Mouse (Mus musculus) testis, postnatal 10 days (tissue): ENCODE data around the gene Kif5c.

ENCODE experiments used
- DNase-seq: peaks from one replicate; pipeline ENCODE4 v3.0.0; 2021; ENCODE audit warnings: low spot score

Gene Kif5c

GRCm38 (mm10) chr2:49621234-49621633, 2.1 kb downstream of the Kif5c start:
- no peak for DNase-seq

- DNase-seq: no peak
Observed at GRCm38 (mm10) chr2:49625581-49625980, 6.5 kb downstream of the Kif5c start.

DNA sequence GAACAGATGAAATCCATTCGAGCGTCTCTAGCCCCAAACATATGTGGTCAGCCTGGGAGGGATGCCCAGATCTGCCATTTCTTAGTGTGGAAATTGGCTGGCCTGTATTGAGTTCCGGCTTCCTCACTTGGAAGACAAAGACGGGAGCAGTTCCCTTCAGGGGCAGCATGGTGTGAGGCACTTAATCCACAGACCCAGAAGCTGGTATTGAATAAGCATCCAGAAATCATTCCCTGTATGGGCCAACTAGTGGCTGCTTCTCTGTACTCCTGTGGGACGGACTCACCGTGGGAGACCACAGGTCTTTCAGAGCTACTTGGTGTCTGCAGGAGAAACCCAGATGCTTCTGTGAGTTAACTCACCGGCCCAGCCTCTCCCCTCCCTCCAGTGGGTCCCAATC, 8.5 kb downstream of the Kif5c start:
- no peak for DNase-seq

GRCm38 (mm10) chr2:49628094-49628705, 9.1 kb downstream of the Kif5c start:
- DNase-seq: no peak

DNA sequence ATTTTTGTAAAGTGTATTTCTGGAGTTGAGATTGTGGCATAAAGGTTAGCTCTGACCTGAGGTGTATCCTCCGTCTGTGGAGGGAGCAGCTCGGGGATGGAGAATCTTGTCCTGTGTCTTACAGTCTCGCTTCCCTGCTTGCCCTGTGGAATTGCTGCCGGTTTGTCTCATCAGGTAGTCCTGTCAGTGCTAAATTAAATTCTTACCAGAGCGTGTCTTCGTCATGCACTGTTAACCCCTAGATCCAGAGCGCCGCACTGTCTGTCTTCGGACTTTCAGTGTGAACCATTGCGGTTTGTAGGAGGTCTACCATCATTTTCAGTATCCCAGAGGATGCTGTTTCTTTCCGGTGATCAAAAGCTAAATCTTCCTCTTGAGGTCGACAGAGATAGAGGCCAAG, 10.1 kb downstream of the Kif5c start:
- no peak for DNase-seq

DNA sequence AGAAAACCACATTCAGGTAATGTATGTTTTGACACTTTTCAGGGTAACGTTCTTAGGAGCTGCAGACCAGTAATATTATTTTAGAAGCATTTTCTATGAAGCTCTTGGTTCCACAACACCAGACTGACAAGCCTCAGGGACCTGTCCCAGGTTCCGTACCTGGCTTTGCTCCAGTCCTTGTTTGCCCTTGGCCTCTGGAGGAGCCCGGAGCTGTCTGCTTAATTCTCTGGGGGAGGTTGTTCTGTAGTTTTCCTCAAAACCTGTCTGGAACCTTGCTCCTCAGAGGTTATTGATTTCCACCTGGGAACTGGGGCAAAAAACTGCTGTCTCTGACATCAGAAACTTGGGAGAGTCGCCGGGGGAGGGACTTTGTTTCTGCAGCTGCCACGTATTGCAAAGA, 11.5 kb downstream of the Kif5c start:
- DNase-seq: no peak

DNA sequence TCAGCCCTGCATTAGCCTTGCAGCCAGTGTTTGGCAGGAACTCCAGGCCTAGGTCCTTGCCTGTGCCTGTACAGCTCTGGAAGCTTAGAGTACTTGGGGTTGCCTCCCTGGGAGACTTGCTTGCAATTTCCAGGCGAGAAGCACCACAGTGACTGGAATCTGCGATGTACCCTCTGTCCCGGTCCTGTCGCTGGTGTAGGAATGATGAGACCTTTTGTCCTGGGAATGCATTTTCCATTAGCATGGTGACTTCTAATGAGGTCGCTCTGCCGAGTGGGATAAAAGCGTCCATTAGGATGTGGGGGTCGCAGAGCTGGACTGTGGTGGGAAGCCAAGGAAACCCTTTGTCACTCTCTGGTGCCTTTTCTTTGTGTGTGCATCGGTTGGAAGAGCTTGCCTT, 14.1 kb downstream of the Kif5c start:
- no peak for DNase-seq

GRCm38 (mm10) chr2:49642761-49643160, 23.7 kb downstream of the Kif5c start:
- no peak for DNase-seq

DNA sequence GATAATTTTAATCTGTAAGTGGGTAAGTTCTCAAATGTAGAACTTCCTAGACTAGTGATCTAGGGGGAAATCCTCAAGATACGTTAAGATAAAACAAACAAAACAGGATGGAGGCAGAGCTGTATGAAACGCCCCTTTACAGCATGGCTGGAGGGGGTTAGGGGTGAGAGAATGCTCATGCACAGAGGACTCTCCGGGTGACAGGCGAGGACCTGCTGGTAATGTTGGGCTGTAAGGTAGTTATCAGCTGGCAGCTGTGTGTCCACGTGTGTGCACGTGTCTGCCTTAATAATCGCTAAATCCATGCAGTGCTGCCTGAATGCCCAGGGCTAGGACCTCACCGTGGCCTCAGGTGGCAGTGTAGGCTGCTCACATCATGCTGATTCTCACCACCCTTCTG, 24.7 kb downstream of the Kif5c start:
- DNase-seq: no peak

DNA sequence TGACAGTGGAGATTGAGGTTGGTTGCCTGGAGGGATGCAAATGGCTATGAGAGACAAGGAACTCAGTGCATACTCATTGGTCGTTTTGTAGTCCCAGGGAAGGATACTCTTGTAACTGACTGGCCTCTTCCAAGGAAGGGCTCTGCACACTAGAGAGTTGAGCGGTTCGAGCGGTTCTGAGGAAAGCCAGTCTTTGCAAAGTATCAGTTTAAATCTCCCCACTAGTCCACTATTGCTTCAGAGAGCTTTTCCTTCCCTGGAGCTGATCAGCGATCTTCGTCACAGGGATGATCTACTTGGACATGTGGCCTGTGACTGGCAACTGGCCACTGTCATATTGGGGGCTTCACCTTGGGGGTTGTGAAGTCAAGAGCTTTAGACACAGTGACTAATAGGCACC, 28.5 kb downstream of the Kif5c start:
- no peak for DNase-seq

DNA sequence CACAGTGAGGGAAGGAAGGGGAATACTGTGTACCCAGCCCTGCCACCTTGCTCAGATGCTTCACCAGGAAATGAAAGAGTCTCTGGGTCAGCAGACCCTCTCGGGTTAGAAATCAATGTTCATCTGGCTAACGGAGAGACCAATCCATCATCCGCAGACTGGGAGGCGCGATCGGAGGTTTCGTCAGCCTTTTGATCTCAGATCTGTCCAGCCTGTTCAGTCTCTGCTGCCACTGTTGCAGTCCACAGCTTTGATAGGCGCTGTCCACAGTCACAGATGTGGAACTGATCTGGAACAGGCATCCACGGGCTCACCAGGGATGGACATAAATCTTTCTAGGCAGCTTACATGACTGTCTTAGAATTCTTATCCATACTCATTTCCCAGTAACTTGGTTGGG, 29.2 kb downstream of the Kif5c start:
- no peak for DNase-seq

GRCm38 (mm10) chr2:49648806-49649205, 29.7 kb downstream of the Kif5c start:
- no peak for DNase-seq

DNA sequence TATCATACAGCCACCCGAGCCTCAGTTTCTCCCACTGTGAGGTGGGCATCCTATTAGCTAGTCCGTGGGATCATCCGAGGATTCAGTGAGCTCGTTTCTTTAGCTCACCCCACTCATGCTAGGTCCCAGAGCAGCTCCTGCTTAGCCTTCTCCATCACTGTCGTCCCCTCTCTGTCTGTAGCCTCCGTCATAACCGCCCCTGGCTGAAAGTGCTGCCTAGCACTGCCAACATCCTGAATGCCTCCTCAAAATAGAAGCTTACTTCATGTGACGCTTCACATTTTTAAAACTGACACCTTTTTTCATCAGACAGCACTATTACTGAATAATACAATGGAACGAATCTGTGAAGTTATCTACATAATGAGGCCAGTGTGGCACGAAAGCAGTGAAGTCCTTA, 30.1 kb downstream of the Kif5c start:
- no peak for DNase-seq

DNA sequence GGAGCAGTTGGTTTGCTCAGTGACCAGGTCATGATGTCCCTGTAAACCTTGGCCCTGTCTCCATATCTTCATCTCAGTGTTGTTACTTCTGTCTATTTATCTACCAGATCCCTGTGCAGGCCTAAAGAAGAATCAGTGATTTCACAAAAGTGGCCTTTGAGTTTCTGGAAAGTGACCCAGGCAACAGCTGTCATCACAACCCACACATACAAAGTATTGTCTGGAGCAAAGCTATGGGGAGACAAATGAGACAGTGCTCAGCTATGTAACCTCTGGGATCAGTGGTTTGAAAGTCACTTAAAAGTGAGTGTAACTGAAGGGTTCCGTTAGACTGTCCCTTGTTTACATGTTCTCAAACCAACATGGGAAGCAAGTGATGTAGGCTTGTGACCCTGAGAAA, 32.6 kb downstream of the Kif5c start:
- DNase-seq: no peak

DNA sequence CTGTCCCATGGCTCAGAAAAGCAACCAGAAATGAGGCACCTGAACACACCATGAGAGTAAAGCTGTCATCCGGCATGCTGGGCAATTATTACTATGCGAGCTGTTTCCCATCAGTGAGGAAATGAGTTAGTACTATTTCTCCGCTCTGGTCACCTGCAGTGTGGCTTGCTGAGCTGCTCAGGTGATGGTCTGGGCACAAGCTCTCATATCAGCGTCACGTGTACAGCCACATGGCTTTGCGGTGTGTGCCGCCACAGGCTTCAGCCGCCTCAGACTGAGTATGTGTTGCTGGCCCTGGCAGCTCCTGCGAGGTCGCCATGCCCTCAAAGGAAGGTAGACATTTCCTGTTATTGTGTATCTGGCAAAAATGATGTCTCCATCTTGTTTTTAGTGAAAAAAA, 35.5 kb downstream of the Kif5c start:
- DNase-seq: no peak

DNA sequence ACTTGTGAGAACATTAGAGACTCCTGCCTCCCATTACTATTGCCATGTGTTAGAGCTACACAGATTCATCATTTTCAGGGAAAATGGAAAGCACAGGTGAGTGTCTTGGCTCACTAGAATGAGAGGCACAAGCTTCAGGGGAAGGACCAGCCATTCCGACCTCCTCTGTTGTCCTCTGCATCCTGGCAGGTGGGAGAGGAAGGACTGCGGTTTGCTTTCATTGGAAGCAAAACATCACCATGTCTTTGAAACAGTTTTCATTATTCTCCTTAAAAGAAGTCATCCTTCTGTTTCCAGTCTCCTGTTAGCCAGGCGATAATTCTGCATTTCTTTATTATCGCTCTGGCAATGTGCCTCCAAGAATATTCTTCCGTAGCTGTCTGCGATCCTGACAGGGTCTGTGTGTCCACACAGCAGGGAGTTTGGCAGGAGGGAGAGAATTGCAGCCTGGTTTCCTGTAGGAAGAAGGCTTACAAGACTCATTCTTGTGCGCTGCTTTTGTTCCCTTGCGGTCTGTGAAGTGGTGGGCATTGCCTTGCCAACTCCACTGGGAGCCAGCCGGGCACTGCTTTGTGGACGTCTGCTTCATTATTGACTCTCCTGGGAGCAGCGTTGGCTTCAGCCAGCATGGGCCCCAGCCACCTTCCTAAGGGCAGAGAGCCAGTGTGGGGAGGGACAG, 36.2 kb downstream of the Kif5c start:
- DNase-seq: no peak

DNA sequence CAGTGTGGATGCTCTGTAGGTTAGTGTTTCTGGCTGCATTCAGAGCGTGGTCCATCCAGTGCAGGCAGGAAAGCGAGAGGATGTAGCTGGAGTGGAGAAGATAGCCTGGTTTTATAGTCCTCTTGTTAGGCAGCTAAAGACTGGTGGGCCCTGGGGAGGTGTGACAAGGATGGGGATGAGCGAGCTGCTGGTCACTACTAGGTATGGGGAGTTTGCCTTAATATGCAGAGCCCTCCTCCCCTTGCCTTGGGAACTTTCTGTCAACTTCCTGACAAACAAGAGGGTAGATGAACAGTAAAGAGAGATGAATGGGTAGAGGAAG, 36.7 kb downstream of the Kif5c start:
- no peak for DNase-seq

GRCm38 (mm10) chr2:49656988-49657387, 37.9 kb downstream of the Kif5c start:
- DNase-seq: no peak

GRCm38 (mm10) chr2:49657666-49658065, 38.6 kb downstream of the Kif5c start:
- DNase-seq: no peak

DNA sequence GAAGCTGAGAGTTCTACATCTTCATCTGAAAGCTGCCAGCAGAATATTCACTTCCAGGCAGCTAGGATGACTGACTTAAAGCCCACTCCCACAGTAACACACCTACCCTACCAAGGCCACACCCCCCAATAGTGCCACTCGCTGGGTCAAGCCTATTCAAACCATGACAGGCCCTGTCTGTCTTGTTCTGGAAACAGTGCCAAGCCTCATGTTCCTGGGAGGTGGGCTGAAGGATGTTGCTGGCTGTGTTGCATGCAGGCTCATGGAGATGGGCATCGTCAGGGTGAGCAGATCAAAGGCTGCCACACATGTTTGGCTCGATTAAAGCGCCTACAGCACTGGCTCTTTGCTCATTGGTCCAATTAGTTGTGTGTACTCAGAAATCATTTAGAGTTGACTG, 39.9 kb downstream of the Kif5c start:
- no peak for DNase-seq

- no peak for DNase-seq
Observed at GRCm38 (mm10) chr2:49659964-49660363, 40.9 kb downstream of the Kif5c start.

DNA sequence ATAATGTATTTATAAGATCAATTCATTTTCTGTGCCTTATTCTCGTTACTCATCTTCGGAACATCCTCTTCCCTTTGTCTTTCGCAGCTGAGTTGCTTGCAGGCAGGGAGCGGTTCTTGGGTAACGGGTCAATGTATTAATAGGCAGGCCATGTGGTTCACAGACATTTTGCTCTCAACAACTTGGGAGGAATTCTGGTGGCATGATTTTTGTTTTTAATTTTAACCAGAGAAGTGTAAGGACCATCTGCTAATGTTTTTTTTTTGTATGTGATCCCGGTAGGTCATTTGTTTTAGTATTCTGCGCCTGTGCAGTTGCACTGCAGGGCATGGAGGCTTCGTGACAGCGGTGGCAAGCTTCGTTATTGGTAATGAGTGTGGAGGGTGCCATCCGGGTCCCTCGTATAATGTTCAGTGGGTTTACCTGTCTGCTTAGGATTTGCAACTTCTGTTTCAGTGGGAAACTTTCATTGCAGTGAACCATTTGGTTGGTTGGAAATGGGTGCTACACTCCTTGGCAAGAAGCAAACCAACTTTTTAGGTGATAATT, 41.4 kb downstream of the Kif5c start:
- DNase-seq: no peak

- DNase-seq: no peak
Observed at GRCm38 (mm10) chr2:49661348-49661747, 42.2 kb downstream of the Kif5c start.

DNA sequence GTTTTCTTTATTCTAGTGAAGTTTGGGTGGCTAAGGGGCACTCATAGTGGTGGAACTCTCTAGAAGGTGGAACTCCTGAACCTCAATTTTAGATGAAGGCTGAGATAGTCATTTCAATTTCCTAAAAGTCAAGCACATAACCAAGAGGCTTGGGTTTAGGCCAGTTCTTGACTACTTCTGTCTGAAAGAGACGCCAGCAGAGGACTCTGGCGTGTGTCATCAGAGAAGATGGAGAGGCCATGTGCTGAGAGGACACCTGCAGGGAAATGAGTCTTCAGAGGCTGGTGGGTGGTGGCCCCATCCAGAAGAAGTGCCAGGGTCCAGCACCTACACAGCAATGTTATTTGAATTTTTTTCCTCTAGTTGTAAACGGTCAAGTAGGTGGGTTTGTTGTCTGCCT, 42.8 kb downstream of the Kif5c start:
- no peak for DNase-seq
